Mouse (Mus musculus): Measurements from ENCODE around the gene Defb45.
A peak's percentile ranks its signal among the peaks of the same experiment; 100 is the strongest.

DNA sequence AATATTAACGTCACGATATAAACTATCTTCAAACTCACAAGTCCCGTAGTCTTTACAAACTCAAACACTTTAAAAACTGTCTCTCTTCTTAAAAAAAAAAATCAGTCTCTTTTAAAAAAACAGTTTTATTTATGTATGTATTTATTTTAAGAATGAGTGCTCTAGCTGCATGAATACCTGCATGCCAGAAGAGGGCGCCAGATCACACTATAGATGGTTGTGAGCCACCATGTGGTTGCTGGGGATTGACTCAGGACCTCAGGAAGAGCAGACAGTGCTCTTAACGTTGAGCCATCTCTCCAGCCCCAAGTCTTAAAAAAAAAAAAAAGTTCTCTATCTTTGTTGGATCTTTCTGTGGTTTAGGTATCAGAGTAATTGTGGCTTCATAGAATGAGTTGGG is 18.2 kb upstream of the Defb45 start:
- peak; percentile 28 for TF ChIP-seq MAX (IDR thresholded peaks at IDR 0.05)
- TF ChIP-seq CTCF (IDR thresholded peaks at IDR 0.05; ENCODE audit: control insufficient read depth, insufficient read depth, insufficient read length) = no peak
- no peak for TF ChIP-seq USF1 (IDR thresholded peaks at IDR 0.05; ENCODE audit: low read depth)
- TF ChIP-seq CEBPB (IDR thresholded peaks at IDR 0.05; ENCODE audit: low read depth) = no peak
- no peak for TF ChIP-seq MYOG (IDR thresholded peaks at IDR 0.05; ENCODE audit: control insufficient read depth, extremely low read depth, insufficient read length)

Data from C2C12 (cell line).